Mouse (Mus musculus): ENCODE data around the gene Catsperd. TPM values are rescaled to one million over a fixed set of nuclear protein-coding genes. Genes with fewer than 3 reads are reported as not detected.

Catsperd gene
- total RNA-seq (2021): under 1 TPM; 0.38 to 0.65 TPM
- long read RNA-seq, experiment 1, partial matches to known transcripts: 0 of 1 reads
- long read RNA-seq, experiment 1, other reads (novel, unspliced or antisense): 1 of 1 reads
- long read RNA-seq, experiment 2: 0 reads

GRCm38 (mm10) chr17:56627530-56628277, at the start of gene Catsperd:
Catsperd (plus strand) TSS chr17:56628143.
- DNase-seq (ENCODE audit: extremely low spot score in 1 of 2, low spot score in 2 of 2): no peak

GRCm38 (mm10) chr17:56583071-56583470, 44.9 kb upstream of the Catsperd start:
- H3K27ac ChIP-seq: peak overlapping the region; percentile 99; the same call in 1 of the 2 replicates
- no peak for TF ChIP-seq CTCF (IDR thresholded peaks at IDR 0.05)
- intact Hi-C loops (cut with DNase I): loop anchor here (5.0 kb wide), 1 partner anchor 84 kb away; no protein-coding TSS in a partner anchor
- no peak for DNase-seq (ENCODE audit: extremely low spot score in 1 of 2, low spot score in 2 of 2)
- H3K4me3 ChIP-seq: peak overlapping the region; percentile 94

More at GRCm38 (mm10) chr17:56627530-56628277, at the start of gene Catsperd:
- no peak for TF ChIP-seq CTCF (IDR thresholded peaks at IDR 0.05)
- H3K27ac ChIP-seq: no peak within 1 kb of the TSS
- peak within 1 kb of the TSS; percentile 92 for H3K4me3 ChIP-seq
- intact Hi-C loops (cut with DNase I): loop anchor here (2.0 kb wide), 1 partner anchor 41 kb away; no protein-coding TSS in a partner anchor

GRCm38 (mm10) chr17:56583611-56584256, 44.2 kb upstream of the Catsperd start:
- intact Hi-C loops (cut with DNase I): loop anchor here (2.0 to 5.0 kb wide), 2 partner anchors 25 to 84 kb away; partner anchors contain the start of gene 2410015M20Rik

GRCm38 (mm10) chr17:56584257-56585130, 43.4 kb upstream of the Catsperd start, which contains the start of the genes Safb2 and Safb:
Safb2 (minus strand) TSS chr17:56584585.
Safb (plus strand) TSS chr17:56584825.
- Histone ChIP-seq H3K4me3 (peak within 1 kb of the TSS; percentile 94), H3K27ac (peak within 1 kb of the TSS; percentile 99)
- intact Hi-C loops (cut with DNase I): loop anchor here (2.0 to 5.0 kb wide), 2 partner anchors 24 to 83 kb away; partner anchors contain the start of gene 2410015M20Rik
- peak; percentile 100 for DNase-seq (ENCODE audit: extremely low spot score in 1 of 2, low spot score in 2 of 2)
- TF ChIP-seq CTCF (IDR thresholded peaks at IDR 0.05): peak; percentile 1

More at GRCm38 (mm10) chr17:56583611-56584256, 44.2 kb upstream of the Catsperd start:
- TF ChIP-seq CTCF (IDR thresholded peaks at IDR 0.05): no peak
- peak overlapping the region; percentile 99 for H3K27ac ChIP-seq
- H3K4me3 ChIP-seq: peak overlapping the region; percentile 94
- peak in 1 of 2 experiments; percentile 28 for DNase-seq (ENCODE audit: extremely low spot score in 1 of 2, low spot score in 2 of 2)

- H3K27ac ChIP-seq: peak overlapping the region; percentile 93
- DNase-seq (ENCODE audit: extremely low spot score in 1 of 2, low spot score in 2 of 2): peak; percentile 45 to 49
- intact Hi-C loops (cut with DNase I): loop anchor here (2.0 kb wide), 1 partner anchor 24 kb away; the partner anchor contains the start of gene 2410015M20Rik
- H3K4me3 ChIP-seq: peak overlapping the region; percentile 92
- no peak for TF ChIP-seq CTCF (IDR thresholded peaks at IDR 0.05)
Measured at GRCm38 (mm10) chr17:56585171-56585821, 42.6 kb upstream of the Catsperd start.

- no peak overlapping the region for H3K4me3 ChIP-seq
- intact Hi-C loops (cut with DNase I): no loop called here
- no peak for TF ChIP-seq CTCF (IDR thresholded peaks at IDR 0.05)
- H3K27ac ChIP-seq: no peak overlapping the region
- DNase-seq (ENCODE audit: extremely low spot score in 1 of 2, low spot score in 2 of 2): no peak
Measured at GRCm38 (mm10) chr17:56587773-56588172, 40.2 kb upstream of the Catsperd start.

GRCm38 (mm10) chr17:56588921-56589320, 39.0 kb upstream of the Catsperd start:
- TF ChIP-seq CTCF (IDR thresholded peaks at IDR 0.05): no peak
- Histone ChIP-seq H3K4me3 (no peak overlapping the region), H3K27ac (no peak overlapping the region)
- no peak for DNase-seq (ENCODE audit: extremely low spot score in 1 of 2, low spot score in 2 of 2)
- intact Hi-C loops (cut with DNase I): no loop called here

GRCm38 (mm10) chr17:56592553-56592952, 35.4 kb upstream of the Catsperd start:
- DNase-seq (ENCODE audit: extremely low spot score in 1 of 2, low spot score in 2 of 2): no peak
- no peak overlapping the region for H3K27ac ChIP-seq
- TF ChIP-seq CTCF (IDR thresholded peaks at IDR 0.05): no peak
- H3K4me3 ChIP-seq: no peak overlapping the region
- intact Hi-C loops (cut with DNase I): no loop called here

- no peak for DNase-seq (ENCODE audit: extremely low spot score in 1 of 2, low spot score in 2 of 2)
- no peak for TF ChIP-seq CTCF (IDR thresholded peaks at IDR 0.05)
- no peak overlapping the region for H3K27ac ChIP-seq
- intact Hi-C loops (cut with DNase I): no loop called here
- no peak overlapping the region for H3K4me3 ChIP-seq
Measured at GRCm38 (mm10) chr17:56593527-56594271, 34.2 kb upstream of the Catsperd start.

Measured in left cerebral cortex, adult 2 months (tissue).